Mouse (Mus musculus) ovary, postnatal 14 days (tissue): ENCODE data around the gene Cd209d.
"Not testable (repeated sequence)": the region's sequence is repeated elsewhere in the genome, so short reads cannot be mapped to it uniquely, and the experiment has no call there.

ENCODE experiments used
- DNase-seq: peaks from one replicate; pipeline ENCODE4 v3.0.0; 2022; ENCODE audit warnings: low spot score

The Cd209d gene

DNA sequence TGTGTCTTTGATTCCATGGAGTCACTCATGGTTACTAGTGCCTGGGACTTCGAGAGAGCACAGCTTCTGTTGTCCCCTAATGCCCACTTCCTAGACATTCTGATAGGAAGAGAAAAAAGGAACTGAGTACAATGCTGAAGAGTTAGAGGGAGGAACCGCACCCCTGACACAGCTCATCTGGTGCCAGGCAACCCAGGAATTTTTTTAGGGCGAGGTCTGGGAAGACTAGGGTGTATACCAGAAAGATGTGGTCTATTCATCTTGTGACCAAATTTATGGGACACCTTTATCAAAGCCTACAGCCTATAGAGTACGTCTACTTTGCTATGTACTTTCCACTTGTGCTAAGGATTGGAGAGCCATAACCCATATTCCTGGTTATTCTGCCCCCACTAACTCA, at the start of gene Cd209d:
Gene Cd209d, minus strand, starts transcription at position 101 of the 400 bp plus-strand sequence.
- DNase-seq, result no peak

DNA sequence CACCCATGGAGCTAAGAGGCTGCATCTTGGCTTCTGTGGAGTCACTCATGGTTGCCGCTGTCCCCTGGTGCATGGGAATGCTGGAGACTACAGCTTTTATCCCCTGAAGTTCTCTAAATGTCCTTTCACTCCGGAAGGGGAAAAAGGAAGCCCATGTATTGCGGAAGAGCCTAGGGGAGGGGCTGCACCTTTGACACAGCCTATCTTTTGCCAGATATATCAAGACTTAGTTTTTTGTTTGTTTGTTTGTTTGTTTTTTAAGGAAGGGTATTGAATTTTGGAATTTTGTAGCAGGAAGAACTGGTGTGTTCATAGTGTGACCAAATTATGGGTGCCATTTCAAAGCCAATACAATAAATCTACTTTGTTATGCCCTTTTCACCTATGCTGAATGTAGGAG, 48.4 kb upstream of the Cd209d start, which contains the start of gene Cd209b:
Gene Cd209b, minus strand, starts transcription at position 101 of the 400 bp plus-strand sequence.
- no peak for DNase-seq

DNA sequence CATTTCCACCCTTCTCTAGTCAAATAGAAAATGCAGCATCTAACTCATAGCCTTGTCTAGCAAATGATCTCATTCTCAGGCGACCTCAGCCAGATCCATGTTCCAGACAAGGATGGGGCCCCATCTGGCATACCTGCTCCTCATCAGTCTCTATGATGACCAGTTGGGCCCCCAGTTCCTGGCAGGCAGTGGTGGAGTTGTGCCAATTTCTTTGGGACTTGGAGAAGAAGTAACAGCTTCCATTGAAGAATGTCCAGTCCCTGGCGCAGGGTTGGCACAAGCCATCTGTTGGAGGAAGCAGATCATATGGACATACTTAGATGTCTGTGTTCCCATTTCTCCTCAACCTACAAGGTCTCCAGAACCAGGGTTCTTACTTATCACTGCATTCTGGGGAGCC, 2.2 kb downstream of the Cd209d start:
- no peak for DNase-seq

DNA sequence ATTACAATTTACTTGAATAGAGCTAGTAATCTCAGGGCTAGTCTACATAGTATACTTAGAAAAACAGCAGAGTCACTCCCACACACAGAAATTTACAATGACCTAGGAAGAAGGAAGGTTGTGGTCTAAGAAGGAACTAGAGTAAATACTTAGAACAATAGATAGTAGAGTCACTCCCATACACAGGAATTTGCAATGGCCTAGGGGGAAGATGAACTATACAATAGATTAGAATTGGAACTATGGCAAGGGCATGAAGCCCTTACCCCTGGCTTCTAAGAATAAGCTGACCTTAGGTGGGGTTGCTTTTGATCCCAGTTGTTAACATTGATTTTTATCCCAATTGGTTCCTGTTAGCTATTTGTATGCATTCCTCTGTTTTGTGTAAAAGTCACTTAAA, 15.6 kb downstream of the Cd209d start:
- not testable (repeated sequence) for DNase-seq

DNA sequence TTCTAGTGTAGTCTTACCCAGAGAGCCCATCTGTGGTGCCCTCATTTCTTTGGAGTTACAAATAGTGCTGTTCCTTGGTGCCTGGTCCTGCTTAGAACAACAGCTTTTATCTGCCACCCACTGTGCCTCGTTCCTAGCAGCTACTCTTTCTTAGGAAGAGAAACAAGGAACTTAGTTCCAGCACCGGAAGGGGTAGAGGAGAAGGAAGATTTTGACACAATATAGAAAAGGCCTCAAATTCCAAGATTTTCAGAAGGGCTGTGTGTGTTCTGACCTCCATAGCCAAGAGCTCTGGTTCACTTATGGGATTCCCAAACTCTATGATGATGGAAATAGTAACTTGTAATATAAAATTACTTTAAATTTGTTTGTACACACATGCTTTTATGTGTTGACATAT, 24.1 kb downstream of the Cd209d start, which contains the start of gene Cd209e:
Gene Cd209e, minus strand, starts transcription at position 101 of the 400 bp plus-strand sequence.
- DNase-seq, result no peak
